Mouse (Mus musculus): ENCODE measurements around the gene Tor4a. TPM values are rescaled to one million over a fixed set of nuclear protein-coding genes. Genes with fewer than 3 reads are reported as not detected.

Tor4a gene
- 1 to 10 TPM; 4.4 to 5.8 TPM for total RNA-seq (2021)

DNA sequence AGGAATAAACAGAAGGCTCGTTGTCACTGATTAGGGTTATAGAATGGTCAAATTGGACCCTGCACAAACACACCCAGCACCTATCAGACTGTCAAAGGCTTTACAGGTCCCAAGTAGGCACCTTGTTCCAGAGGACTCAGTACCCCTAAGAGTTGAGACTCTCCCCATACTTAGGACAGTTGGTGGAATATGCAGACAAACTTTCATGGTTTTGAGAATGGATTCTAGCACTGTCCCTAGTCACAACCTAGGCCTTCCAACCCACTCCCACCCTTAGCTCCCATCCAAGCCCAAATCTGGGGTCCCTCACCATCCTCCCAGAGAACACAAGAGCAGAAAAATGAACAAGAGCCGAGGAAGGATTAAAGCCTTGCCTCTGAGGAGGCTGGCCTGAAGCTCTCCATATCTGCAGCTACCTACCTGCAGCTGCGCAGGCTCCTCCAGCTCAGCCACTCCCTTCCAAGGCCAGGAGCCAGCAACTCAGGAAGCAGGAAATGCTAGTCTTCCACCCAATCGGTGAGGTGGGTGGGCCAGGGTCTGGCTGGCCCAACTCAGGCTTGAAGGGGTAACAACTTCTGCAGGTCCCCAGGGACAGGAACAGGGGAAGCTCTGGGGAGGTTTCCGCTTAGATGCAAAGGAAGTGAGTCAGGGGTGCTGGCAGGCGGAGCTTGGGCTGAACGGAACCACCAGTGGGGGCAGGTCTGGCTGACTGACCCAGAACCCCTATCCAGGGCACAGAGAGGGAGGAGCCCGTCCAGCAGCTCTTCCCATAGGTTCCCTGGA, at the start of gene Tor4a:
TSS of gene Tor4a (minus strand) at position 715 of the 783 bp plus-strand sequence.
- DNase-seq, result peak; percentile 81

- DNase-seq, result no peak
These were observed 47.5 kb upstream of the Tor4a start for GRCm38 (mm10) chr2:25244144-25244543.

GRCm38 (mm10) chr2:25243342-25243741, 46.7 kb upstream of the Tor4a start:
- no peak for DNase-seq

- DNase-seq, result no peak
These were observed 45.4 kb upstream of the Tor4a start, which contains the start of the genes Rnf208 and Cysrt1 for GRCm38 (mm10) chr2:25242101-25242506. Gene Rnf208, plus strand, starts transcription at chr2:25242255. Gene Cysrt1, minus strand, starts transcription at chr2:25242452.

- DNase-seq, result no peak
These were observed 44.7 kb upstream of the Tor4a start for GRCm38 (mm10) chr2:25241438-25241775.

GRCm38 (mm10) chr2:25240723-25241437, 44.2 kb upstream of the Tor4a start:
- peak; percentile 59 for DNase-seq

- DNase-seq, result no peak
These were observed 43.6 kb upstream of the Tor4a start for GRCm38 (mm10) chr2:25240310-25240709.

DNA sequence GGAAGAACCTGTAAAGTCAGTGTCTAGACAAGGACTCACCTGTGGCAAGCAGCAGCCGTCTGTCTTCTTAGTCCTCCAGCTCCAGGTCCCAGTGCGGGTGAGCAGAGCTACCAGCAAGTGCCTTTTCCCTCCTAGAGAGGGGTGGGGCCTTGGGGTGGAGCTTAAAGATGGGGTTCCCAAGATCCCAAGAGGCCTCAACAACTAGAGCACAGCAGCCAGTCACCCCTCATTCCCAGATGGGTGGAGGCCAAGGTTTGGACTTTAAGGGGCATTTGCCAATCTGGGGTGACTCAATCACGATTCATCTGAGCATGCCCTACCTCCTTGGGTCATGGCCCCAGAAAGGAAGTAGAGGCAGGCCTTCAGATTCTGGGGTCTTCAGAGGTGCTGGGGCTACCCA, 43.1 kb upstream of the Tor4a start:
- no peak for DNase-seq

- no peak for DNase-seq
These were observed 41.4 kb upstream of the Tor4a start for GRCm38 (mm10) chr2:25238106-25238505.

DNA sequence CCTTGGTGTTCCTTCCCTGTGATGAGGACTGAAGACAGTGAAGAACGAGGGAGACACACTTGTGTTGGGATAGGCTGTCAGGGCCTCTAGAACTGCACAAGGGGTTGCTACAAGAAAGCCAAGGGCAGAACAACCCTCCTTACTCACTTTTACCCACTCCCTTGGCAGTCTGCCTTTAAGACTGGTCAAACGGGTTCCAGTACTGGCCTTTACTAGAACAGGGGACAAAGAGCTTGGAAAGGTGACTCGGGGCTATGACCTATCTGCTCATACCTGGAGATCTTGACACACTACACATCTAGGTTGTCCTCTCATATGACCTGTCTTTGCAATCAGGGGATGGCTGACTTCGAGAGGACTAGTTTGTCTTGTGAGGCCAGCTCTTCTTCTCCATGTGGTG, 40.8 kb upstream of the Tor4a start:
- DNase-seq, result no peak

DNA sequence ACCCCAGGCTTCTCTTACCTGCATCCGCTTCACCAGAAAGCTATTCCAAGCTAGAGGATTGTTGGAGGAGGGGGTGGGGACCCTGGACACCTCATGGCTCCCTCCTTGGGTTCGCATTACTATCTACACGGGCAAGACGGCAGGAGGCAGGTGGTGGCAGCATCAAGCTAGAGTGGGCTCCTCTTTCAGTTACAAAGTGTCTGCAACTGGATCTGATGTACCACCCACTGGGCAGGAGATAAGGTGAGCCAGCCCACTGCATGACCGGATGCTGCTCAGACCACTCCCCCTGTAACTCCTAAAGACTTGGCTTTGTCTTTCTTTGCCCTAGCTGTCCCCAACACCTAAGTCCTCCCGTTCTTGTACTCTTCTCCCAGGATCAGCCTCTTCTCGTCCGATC, 39.9 kb upstream of the Tor4a start, which contains the start of gene Rnf224:
TSS of gene Rnf224 (minus strand) at position 174 of the 400 bp plus-strand sequence.
- no peak for DNase-seq

DNA sequence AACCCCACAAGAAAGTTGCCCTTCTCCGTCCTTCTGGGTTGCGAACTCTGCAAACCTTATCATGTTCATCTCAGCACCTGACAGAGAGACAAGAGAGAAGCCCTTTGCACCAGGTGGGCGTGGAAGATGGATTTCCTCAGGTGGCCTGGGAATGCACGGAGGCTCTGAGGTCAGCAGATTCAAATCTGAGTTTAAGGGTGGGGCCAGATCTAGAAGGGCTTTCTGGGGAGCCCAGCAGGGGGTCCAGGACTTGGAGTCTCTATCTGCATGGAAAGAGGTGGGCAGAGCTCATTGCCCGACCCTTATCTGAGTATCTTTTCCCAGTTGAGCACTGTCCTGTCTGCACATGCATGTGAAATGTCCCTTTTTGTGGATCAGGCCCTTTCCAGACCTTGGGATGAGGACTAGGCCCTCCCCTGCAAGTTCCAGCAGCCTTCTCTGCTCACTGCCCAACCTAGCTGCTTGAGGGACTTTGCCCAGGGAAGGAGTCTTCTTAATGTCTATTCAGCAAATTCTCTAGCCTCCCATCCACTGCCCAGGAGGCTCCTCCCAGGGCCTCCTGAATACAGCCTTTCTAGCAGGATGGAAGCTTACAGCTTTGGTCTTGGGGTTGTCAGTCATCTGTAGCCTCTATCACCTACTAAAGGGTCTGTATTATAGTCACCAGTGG, 38.0 kb upstream of the Tor4a start:
- DNase-seq, result no peak

GRCm38 (mm10) chr2:25234050-25234449, 37.4 kb upstream of the Tor4a start, which contains the start of gene Slc34a3:
Gene Slc34a3, minus strand, starts transcription at chr2:25234364.
- no peak for DNase-seq

GRCm38 (mm10) chr2:25233421-25233820, 36.7 kb upstream of the Tor4a start:
- no peak for DNase-seq

DNA sequence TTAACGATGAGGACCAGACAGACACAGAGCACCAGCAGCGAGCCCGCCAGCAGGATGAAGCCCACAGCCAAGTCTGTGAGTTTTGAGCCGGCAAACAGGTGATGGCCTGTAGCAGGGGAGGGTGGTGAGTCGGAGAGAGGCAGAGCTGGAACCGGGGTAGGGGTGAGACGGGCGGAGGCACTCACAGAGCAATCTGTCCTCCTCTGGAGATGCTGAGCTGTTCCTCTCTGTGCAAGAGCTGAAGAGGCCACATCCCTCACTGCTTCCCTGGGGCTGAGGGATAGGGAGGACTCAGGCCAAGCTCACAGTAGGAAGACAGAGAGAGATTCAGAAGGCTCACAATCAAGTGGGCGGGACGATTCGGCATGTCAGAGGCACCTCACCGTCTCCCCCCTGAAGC, 34.4 kb upstream of the Tor4a start:
- DNase-seq, result no peak

- DNase-seq, result no peak
These were observed 33.9 kb upstream of the Tor4a start for GRCm38 (mm10) chr2:25230581-25230980.

- no peak for DNase-seq
These were observed 32.9 kb upstream of the Tor4a start for GRCm38 (mm10) chr2:25229582-25229981.

DNA sequence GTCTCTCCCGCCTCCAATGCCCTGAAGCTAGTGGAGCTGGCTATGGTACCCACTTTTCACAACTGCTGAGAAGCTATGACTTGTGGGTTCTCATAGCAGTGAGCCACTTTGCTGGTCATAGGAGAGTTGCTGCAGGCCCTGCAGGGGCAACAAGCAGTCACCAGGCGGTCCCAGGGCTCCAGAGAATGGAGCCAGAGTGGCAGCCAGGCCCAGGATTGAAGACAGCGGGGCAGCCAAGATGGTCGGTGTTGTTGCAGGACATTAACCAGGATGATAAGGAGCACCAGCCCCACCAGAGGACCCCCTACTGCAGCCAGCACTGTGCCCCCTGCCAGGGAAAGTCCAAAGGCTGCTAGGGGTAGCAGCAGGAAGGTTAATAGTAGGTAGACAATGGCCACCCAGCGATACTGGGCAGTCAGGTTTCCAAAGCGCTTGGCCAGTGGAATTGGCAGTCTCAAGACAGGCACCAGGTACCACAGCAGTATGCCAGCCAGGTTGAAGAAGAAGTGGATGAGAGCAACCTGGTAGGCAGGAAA, 32.4 kb upstream of the Tor4a start:
- DNase-seq, result no peak

DNA sequence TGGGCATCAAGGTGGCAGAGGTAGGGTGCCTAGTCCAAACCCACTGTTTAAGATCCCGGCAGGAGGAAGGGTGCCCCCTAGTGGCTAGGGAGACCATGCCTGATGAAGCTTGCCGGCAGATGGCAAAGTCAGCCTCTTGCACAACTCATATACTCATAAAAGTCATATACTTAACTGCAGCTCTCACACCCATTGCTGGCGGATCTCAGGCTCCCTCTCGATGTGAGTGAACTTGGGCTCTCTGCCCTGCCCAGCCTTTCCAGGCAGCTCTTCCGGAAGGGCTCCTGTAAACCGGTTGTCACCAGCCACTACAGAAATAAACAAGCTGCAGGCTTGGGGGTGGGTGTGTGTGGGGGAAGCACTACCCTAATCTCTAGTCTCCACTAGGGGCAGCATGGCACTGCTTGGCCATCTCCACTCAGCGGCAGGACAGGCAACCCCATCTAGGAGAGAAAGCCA, 31.8 kb upstream of the Tor4a start:
- peak; percentile 89 for DNase-seq

- DNase-seq, result no peak
These were observed 30.7 kb upstream of the Tor4a start for GRCm38 (mm10) chr2:25227406-25227805.

- DNase-seq, result no peak
These were observed 30.2 kb upstream of the Tor4a start for GRCm38 (mm10) chr2:25226864-25227263.

- DNase-seq, result no peak
These were observed 29.2 kb upstream of the Tor4a start for GRCm38 (mm10) chr2:25225811-25226379.

Data from heart, postnatal 4 days (tissue).